Mouse (Mus musculus): ENCODE data around the gene Gm3435. TPM values are rescaled to one million over a fixed set of nuclear protein-coding genes. Genes with fewer than 3 reads are reported as not detected.

Gene Gm3435
- polyA plus RNA-seq, 1 experiment, result 3.7 TPM

GRCm38 (mm10) chr17:15060356-15060755 lies 50.4 kb downstream of the Gm3435 start:
- Histone ChIP-seq H3K36me3 (ENCODE audit: control insufficient read depth, insufficient read depth, low read length) (peaks cover 2% of the 10 kb centered on the region), H3K27ac (ENCODE audit: insufficient read depth, low read depth, low read length) (no peak overlapping the region), H3K27me3 (replicated peaks; ENCODE audit: control insufficient read depth, insufficient read depth, low read length) (no peaks in the 10 kb centered on the region), H3K4me1 (ENCODE audit: control insufficient read depth, insufficient read depth, low read length) (no peaks in the 10 kb centered on the region), H3K4me3 (ENCODE audit: insufficient read depth, low read depth, low read length) (no peak overlapping the region)
- TF ChIP-seq CTCF (conservative IDR thresholded peaks at IDR 0.05; ENCODE audit: insufficient read depth, insufficient read length, low read depth, low read length) (no peak), POLR2A (IDR thresholded peaks at IDR 0.05; ENCODE audit: low read depth, low read length) (no peak)
- DNase-seq, result no peak
- 89% methylated on average over 6 of the region's 6 CpGs for WGBS

GRCm38 (mm10) chr17:15065391-15066024 lies 55.5 kb downstream of the Gm3435 start:
- H3K27ac ChIP-seq (ENCODE audit: insufficient read depth, low read depth, low read length), result no peak overlapping the region
- H3K4me3 ChIP-seq (ENCODE audit: insufficient read depth, low read depth, low read length), result no peak overlapping the region
- no peaks in the 10 kb centered on the region for H3K27me3 ChIP-seq (replicated peaks; ENCODE audit: control insufficient read depth, insufficient read depth, low read length)
- no peaks in the 10 kb centered on the region; the same call in 1 of the 2 replicates for H3K36me3 ChIP-seq (ENCODE audit: control insufficient read depth, insufficient read depth, low read length)
- 43% methylated on average over 13 of the region's 13 CpGs for WGBS
- H3K4me1 ChIP-seq (ENCODE audit: control insufficient read depth, insufficient read depth, low read length), result peaks cover 6% of the 10 kb centered on the region; the same call in 1 of the 2 replicates
- TF ChIP-seq POLR2A (IDR thresholded peaks at IDR 0.05; ENCODE audit: low read depth, low read length), result no peak
- TF ChIP-seq CTCF (conservative IDR thresholded peaks at IDR 0.05; ENCODE audit: insufficient read depth, insufficient read length, low read depth, low read length), result peak; percentile 76
- DNase-seq, result peak; percentile 80

- no peak for TF ChIP-seq POLR2A (IDR thresholded peaks at IDR 0.05; ENCODE audit: low read depth, low read length)
- TF ChIP-seq CTCF (conservative IDR thresholded peaks at IDR 0.05; ENCODE audit: insufficient read depth, insufficient read length, low read depth, low read length), result no peak
- Histone ChIP-seq H3K4me3 (ENCODE audit: insufficient read depth, low read depth, low read length) (no peak overlapping the region), H3K4me1 (ENCODE audit: control insufficient read depth, insufficient read depth, low read length) (peaks cover 6% of the 10 kb centered on the region; the same call in 1 of the 2 replicates), H3K27me3 (replicated peaks; ENCODE audit: control insufficient read depth, insufficient read depth, low read length) (no peaks in the 10 kb centered on the region), H3K36me3 (ENCODE audit: control insufficient read depth, insufficient read depth, low read length) (no peaks in the 10 kb centered on the region), H3K27ac (ENCODE audit: insufficient read depth, low read depth, low read length) (no peak overlapping the region)
- 66% methylated on average over 6 of the region's 6 CpGs for WGBS
- DNase-seq, result no peak
Observed at GRCm38 (mm10) chr17:15066066-15066465, 56.1 kb downstream of the Gm3435 start.

- no peaks in the 10 kb centered on the region for H3K36me3 ChIP-seq (ENCODE audit: control insufficient read depth, insufficient read depth, low read length)
- no peak for TF ChIP-seq POLR2A (IDR thresholded peaks at IDR 0.05; ENCODE audit: low read depth, low read length)
- TF ChIP-seq CTCF (conservative IDR thresholded peaks at IDR 0.05; ENCODE audit: insufficient read depth, insufficient read length, low read depth, low read length), result no peak
- H3K27me3 ChIP-seq (replicated peaks; ENCODE audit: control insufficient read depth, insufficient read depth, low read length), result no peaks in the 10 kb centered on the region
- WGBS, result 65% methylated on average over 1 of the region's 1 CpGs
- no peak overlapping the region for H3K4me3 ChIP-seq (ENCODE audit: insufficient read depth, low read depth, low read length)
- H3K27ac ChIP-seq (ENCODE audit: insufficient read depth, low read depth, low read length), result no peak overlapping the region
- H3K4me1 ChIP-seq (ENCODE audit: control insufficient read depth, insufficient read depth, low read length), result peaks cover 6% of the 10 kb centered on the region; the same call in 1 of the 2 replicates
- peak; percentile 62 for DNase-seq
Observed at GRCm38 (mm10) chr17:15066911-15067310, 56.9 kb downstream of the Gm3435 start.

GRCm38 (mm10) chr17:15068040-15068792 lies 58.2 kb downstream of the Gm3435 start:
- H3K4me3 ChIP-seq (ENCODE audit: insufficient read depth, low read depth, low read length), result no peak overlapping the region
- H3K27me3 ChIP-seq (replicated peaks; ENCODE audit: control insufficient read depth, insufficient read depth, low read length), result no peaks in the 10 kb centered on the region
- DNase-seq, result peak; percentile 74
- H3K4me1 ChIP-seq (ENCODE audit: control insufficient read depth, insufficient read depth, low read length), result peaks cover 6% of the 10 kb centered on the region; the same call in 1 of the 2 replicates
- peak overlapping the region; percentile 14; the same call in 1 of the 2 replicates for H3K27ac ChIP-seq (ENCODE audit: insufficient read depth, low read depth, low read length)
- TF ChIP-seq CTCF (conservative IDR thresholded peaks at IDR 0.05; ENCODE audit: insufficient read depth, insufficient read length, low read depth, low read length), result no peak
- no peak for TF ChIP-seq POLR2A (IDR thresholded peaks at IDR 0.05; ENCODE audit: low read depth, low read length)
- no peaks in the 10 kb centered on the region for H3K36me3 ChIP-seq (ENCODE audit: control insufficient read depth, insufficient read depth, low read length)
- WGBS, result 49% methylated on average over 8 of the region's 8 CpGs

- no peaks in the 10 kb centered on the region for H3K27me3 ChIP-seq (replicated peaks; ENCODE audit: control insufficient read depth, insufficient read depth, low read length)
- WGBS, result 52% methylated on average over 2 of the region's 2 CpGs
- TF ChIP-seq POLR2A (IDR thresholded peaks at IDR 0.05; ENCODE audit: low read depth, low read length) (no peak), CTCF (conservative IDR thresholded peaks at IDR 0.05; ENCODE audit: insufficient read depth, insufficient read length, low read depth, low read length) (no peak; the same call in 1 of the 2 replicates)
- H3K27ac ChIP-seq (ENCODE audit: insufficient read depth, low read depth, low read length), result no peak overlapping the region
- H3K36me3 ChIP-seq (ENCODE audit: control insufficient read depth, insufficient read depth, low read length), result no peaks in the 10 kb centered on the region
- H3K4me3 ChIP-seq (ENCODE audit: insufficient read depth, low read depth, low read length), result no peak overlapping the region
- DNase-seq, result peak; percentile 62
- peaks cover 6% of the 10 kb centered on the region; the same call in 1 of the 2 replicates for H3K4me1 ChIP-seq (ENCODE audit: control insufficient read depth, insufficient read depth, low read length)
Observed at GRCm38 (mm10) chr17:15069124-15069523, 59.1 kb downstream of the Gm3435 start.

Other genes with a start within 250 kb of the Gm3435 start
- 4.7 and 5.6 TPM in 2 replicates for gene Wdr27, start 67.0 kb upstream of the Gm3435 start, polyA plus RNA-seq (2012; rRNA removed)
- 17.5 and 20.6 TPM in 2 replicates for gene 1600012H06Rik, start 67.0 kb upstream of the Gm3435 start, polyA plus RNA-seq (2012; rRNA removed)
- 18.5 and 23.4 TPM in 2 replicates for gene Phf10, start 48.9 kb upstream of the Gm3435 start, polyA plus RNA-seq (2012; rRNA removed)
- 8.8 and 9.4 TPM in 2 replicates for gene 9030025P20Rik, start 31.7 kb upstream of the Gm3435 start, polyA plus RNA-seq (2012; rRNA removed)
- 0.86 and 1.0 TPM in 2 replicates for gene Gm3417, start 31.4 kb upstream of the Gm3435 start, polyA plus RNA-seq (2012; rRNA removed)
- 40.6 and 42.7 TPM in 2 replicates for gene Ermard, start 31.0 kb downstream of the Gm3435 start, polyA plus RNA-seq (2012; rRNA removed)
- not detected in 2 replicates for gene Tcte3, start 31.3 kb downstream of the Gm3435 start, polyA plus RNA-seq (2012; rRNA removed)
- gene Gm3448, start 31.4 kb downstream of the Gm3435 start, polyA plus RNA-seq (2012; rRNA removed), result 0.88 and 1.1 TPM in 2 replicates